Mouse (Mus musculus) bone marrow, adult 2 months (tissue): ENCODE data around the gene Dapl1.

Experiments
- CTCF ChIP-seq: fragments of 200-500 bp; IDR thresholded peaks from 2 replicates; pipeline ENCODE4 v1.5.1; 2011; ENCODE audit warnings: low read length, control low read depth; ENCODE audit not compliant: control insufficient read depth, insufficient read depth
- POLR2A ChIP-seq: fragments of 200-500 bp; IDR thresholded peaks from 2 replicates; pipeline ENCODE4 v1.6.1; 2011; ENCODE audit warnings: low read depth, mild to moderate bottlenecking, control low read depth, low read length, borderline replicate concordance; ENCODE audit not compliant: control insufficient read depth

- no peak for TF ChIP-seq POLR2A
- TF ChIP-seq CTCF = no peak
Observed at GRCm38 (mm10) chr2:59520663-59521062, 36.2 kb downstream of the Dapl1 start.
